Mouse (Mus musculus) intestine, embryonic 14.5 days (tissue): Measurements from ENCODE around the gene Lamtor3. TPM values are rescaled to one million over a fixed set of nuclear protein-coding genes. Genes with fewer than 3 reads are reported as not detected.
"Not testable (repeated sequence)": the region's sequence is repeated elsewhere in the genome, so short reads cannot be mapped to it uniquely, and the experiment has no call there.

Experiments used
- ATAC-seq: fragments of 200-750 bp; cut with Nextera tagmentation; replicated peaks from 2 replicates; pipeline ENCODE4 v1.8.0; 2017; ENCODE audit warnings: low read depth, moderate number of reproducible peaks, moderate TSS enrichment, moderate library complexity; ENCODE audit not compliant: low FRiP score, low TSS enrichment
- DNase-seq: peaks from one replicate; pipeline ENCODE4 v3.0.0-alpha.2; 2018; ENCODE audit warnings: low spot score
- H3K27ac ChIP-seq: fragments of 300-500 bp; sonication (generic); 2 replicates; pipeline ENCODE4 v1.5.1; 2014; ENCODE audit warnings: low read depth, mild to moderate bottlenecking, control low read depth
- H3K27me3 ChIP-seq: fragments of 300-500 bp; sonication (generic); replicated peaks from 2 replicates; pipeline ENCODE4 v1.6.1; 2014; ENCODE audit warnings: low read length, control low read depth; ENCODE audit not compliant: control insufficient read depth, insufficient read depth
- H3K36me3 ChIP-seq: fragments of 300-500 bp; sonication (generic); 2 replicates; pipeline ENCODE4 v1.6.1; 2014; ENCODE audit warnings: low read length, control low read depth; ENCODE audit not compliant: control insufficient read depth, insufficient read depth
- H3K4me1 ChIP-seq: fragments of 300-500 bp; sonication (generic); replicated peaks from 2 replicates; pipeline ENCODE4 v1.6.1; 2014; ENCODE audit warnings: low read length, control low read depth, mixed read lengths; ENCODE audit not compliant: control insufficient read depth, insufficient read depth
- H3K4me2 ChIP-seq: fragments of 300-500 bp; sonication (generic); 2 replicates; pipeline ENCODE4 v1.6.1; 2014; ENCODE audit warnings: low read length
- H3K4me3 ChIP-seq: fragments of 300-500 bp; sonication (generic); 2 replicates; pipeline ENCODE4 v1.5.1; 2014; ENCODE audit warnings: low read depth, low read length, control low read depth, mixed read lengths
- H3K9ac ChIP-seq: fragments of 300-500 bp; sonication (generic); 2 replicates; pipeline ENCODE4 v1.6.1; 2014; ENCODE audit warnings: mild to moderate bottlenecking, low read length
- H3K9me3 ChIP-seq: fragments of 300-500 bp; sonication (generic); 2 replicates; pipeline ENCODE4 v1.6.1; 2016; ENCODE audit warnings: low read length, control low read depth; ENCODE audit not compliant: control insufficient read depth
- WGBS: fragments of 180-500 bp; shearing (Covaris S2); extraction: QIAGEN DNeasy Blood & Tissue Kit; methylation state at CpG from one replicate; pipeline ENCODE4 v1.1.7; 2014; 5-methylcytosine and 5-hydroxymethylcytosine counted together
- polyA plus RNA-seq: library from polyadenylated mRNA; unstranded; fragments of >200 nt; fragmentation: Nextera tagmentation; extraction: Ambion mirVana; gene quantifications from 2 replicates; pipeline ENCODE4 v1.2.1, GENCODE M21; 2014

Lamtor3 gene
- polyA plus RNA-seq, 1 experiment from 2014 or later, result 110 TPM

DNA sequence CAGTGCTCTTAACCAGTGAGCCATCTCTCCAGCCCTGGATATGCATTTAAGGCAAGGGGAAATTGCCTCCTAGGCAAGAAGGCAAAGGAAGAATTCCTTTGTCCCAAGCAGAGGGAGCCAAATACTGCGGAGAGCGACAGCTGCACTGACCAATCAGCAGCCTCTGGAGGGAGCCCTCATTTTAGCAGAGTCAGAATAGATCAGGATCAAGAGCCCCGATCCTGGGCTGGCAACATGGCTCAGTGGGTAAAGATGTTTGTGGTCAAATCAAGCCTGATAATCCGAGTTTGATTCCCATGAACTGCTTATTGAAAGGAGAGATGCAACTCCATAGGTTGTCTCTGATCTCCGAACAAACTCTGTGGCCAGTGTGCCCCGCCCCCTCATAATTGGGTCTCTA is 20.3 kb downstream of the Lamtor3 start:
- H3K9me3 ChIP-seq, result no peaks in the 10 kb centered on the region
- no peak overlapping the region for H3K27ac ChIP-seq
- H3K27me3 ChIP-seq, result no peaks in the 10 kb centered on the region
- 49% methylated on average over 6 of the region's 6 CpGs for WGBS
- H3K36me3 ChIP-seq, result no peaks in the 10 kb centered on the region
- H3K4me2 ChIP-seq, result peak overlapping the region; percentile 30; the same call in 1 of the 2 replicates
- H3K4me1 ChIP-seq, result no peaks in the 10 kb centered on the region
- no peak overlapping the region for H3K9ac ChIP-seq
- ATAC-seq (0 out of 2 replicates have a peak, but pooled peaks have one; percentile 37), DNase-seq (peak; percentile 63)
- H3K4me3 ChIP-seq, result no peak overlapping the region

- H3K27ac ChIP-seq, result no peak overlapping the region
- no peak overlapping the region for H3K9ac ChIP-seq
- no peak for DNase-seq
- no peak overlapping the region for H3K4me2 ChIP-seq
- WGBS, result 67% methylated on average over 4 of the region's 4 CpGs
- no peaks in the 10 kb centered on the region for H3K9me3 ChIP-seq
- H3K4me3 ChIP-seq, result no peak overlapping the region
- no peaks in the 10 kb centered on the region for H3K27me3 ChIP-seq
- no peaks in the 10 kb centered on the region for H3K36me3 ChIP-seq
- H3K4me1 ChIP-seq, result no peaks in the 10 kb centered on the region
- no peak for ATAC-seq
Observed at GRCm38 (mm10) chr3:137940757-137941156, 22.5 kb downstream of the Lamtor3 start.

DNA sequence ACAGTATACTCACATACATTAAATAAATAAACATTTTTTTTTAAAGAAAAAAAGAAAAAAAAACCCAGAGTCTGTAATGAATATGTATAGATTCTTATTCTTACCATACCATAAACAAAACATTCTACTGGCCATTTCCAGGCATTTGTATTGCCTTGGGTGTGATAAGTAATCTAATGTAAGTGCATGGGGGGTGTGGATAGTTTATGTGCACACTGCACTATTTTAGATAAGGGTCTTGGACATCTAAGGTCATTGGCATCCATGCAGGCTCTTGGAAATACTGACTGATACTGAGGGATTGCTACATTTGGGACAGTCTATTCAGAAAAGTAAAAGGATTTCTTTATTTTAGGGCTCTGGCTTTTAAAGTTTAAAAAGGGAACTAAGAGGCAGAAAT is 23.2 kb downstream of the Lamtor3 start:
- H3K4me1 ChIP-seq, result no peaks in the 10 kb centered on the region
- no peak overlapping the region for H3K9ac ChIP-seq
- H3K4me3 ChIP-seq, result no peak overlapping the region
- H3K4me2 ChIP-seq, result no peak overlapping the region
- no peaks in the 10 kb centered on the region for H3K36me3 ChIP-seq
- DNase-seq (no peak), ATAC-seq (no peak)
- no peaks in the 10 kb centered on the region for H3K9me3 ChIP-seq
- H3K27me3 ChIP-seq, result no peaks in the 10 kb centered on the region
- H3K27ac ChIP-seq, result no peak overlapping the region

GRCm38 (mm10) chr3:137942098-137942622 is 23.9 kb downstream of the Lamtor3 start:
- H3K27ac ChIP-seq, result no peak overlapping the region
- 86% methylated on average over 12 of the region's 12 CpGs for WGBS

GRCm38 (mm10) chr3:137943737-137944154 is 25.4 kb downstream of the Lamtor3 start:
- no peak for ATAC-seq
- 84% methylated on average over 6 of the region's 6 CpGs for WGBS

More at GRCm38 (mm10) chr3:137942098-137942622, 23.9 kb downstream of the Lamtor3 start:
- no peak for DNase-seq
- H3K4me3 ChIP-seq, result no peak overlapping the region
- H3K4me2 ChIP-seq, result no peak overlapping the region
- H3K36me3 ChIP-seq, result no peaks in the 10 kb centered on the region
- no peaks in the 10 kb centered on the region for H3K27me3 ChIP-seq
- H3K9me3 ChIP-seq, result no peaks in the 10 kb centered on the region
- no peaks in the 10 kb centered on the region for H3K4me1 ChIP-seq
- no peak overlapping the region for H3K9ac ChIP-seq
- no peak for ATAC-seq

GRCm38 (mm10) chr3:137946827-137947226 is 28.5 kb downstream of the Lamtor3 start:
- peaks cover 2% of the 10 kb centered on the region; the same call in 1 of the 2 replicates for H3K4me1 ChIP-seq
- DNase-seq (no peak), ATAC-seq (no peak)
- no peaks in the 10 kb centered on the region for H3K36me3 ChIP-seq
- no peak overlapping the region for H3K9ac ChIP-seq
- H3K27me3 ChIP-seq, result no peaks in the 10 kb centered on the region
- H3K4me3 ChIP-seq, result no peak overlapping the region
- H3K27ac ChIP-seq, result no peak overlapping the region
- no peaks in the 10 kb centered on the region for H3K9me3 ChIP-seq
- WGBS, result 83% methylated on average over 3 of the region's 3 CpGs
- no peak overlapping the region for H3K4me2 ChIP-seq

More at GRCm38 (mm10) chr3:137943737-137944154, 25.4 kb downstream of the Lamtor3 start:
- DNase-seq, result no peak
- Histone ChIP-seq H3K4me1 (no peaks in the 10 kb centered on the region), H3K9ac (no peak overlapping the region), H3K36me3 (no peaks in the 10 kb centered on the region), H3K4me3 (no peak overlapping the region), H3K27ac (no peak overlapping the region), H3K27me3 (no peaks in the 10 kb centered on the region), H3K4me2 (no peak overlapping the region), H3K9me3 (no peaks in the 10 kb centered on the region)

DNA sequence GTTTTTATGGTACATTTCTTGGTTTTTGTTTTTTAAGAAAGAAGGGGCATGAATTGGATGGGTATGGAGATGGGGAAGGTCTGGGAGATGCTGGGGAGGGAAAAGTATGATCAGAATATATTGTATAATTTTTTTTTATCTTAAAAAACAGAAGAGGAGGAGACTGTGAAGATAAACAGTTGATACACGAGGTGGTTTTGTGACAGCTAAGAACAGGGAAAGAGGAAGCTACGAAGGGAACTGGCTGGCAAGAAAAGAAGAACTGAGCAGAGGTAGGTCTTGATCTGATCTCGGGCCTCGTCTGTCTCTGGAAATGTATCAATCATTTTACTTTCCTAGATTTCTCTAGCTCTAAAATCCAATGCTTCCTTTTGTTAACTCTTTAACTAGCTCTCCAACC is 29.2 kb downstream of the Lamtor3 start:
- WGBS, result 73% methylated on average over 4 of the region's 4 CpGs
- DNase-seq (no peak), ATAC-seq (no peak)
- Histone ChIP-seq H3K9ac (no peak overlapping the region), H3K9me3 (no peaks in the 10 kb centered on the region), H3K27ac (no peak overlapping the region), H3K4me2 (no peak overlapping the region), H3K27me3 (no peaks in the 10 kb centered on the region), H3K4me1 (peaks cover 6% of the 10 kb centered on the region; the same call in 1 of the 2 replicates), H3K4me3 (no peak overlapping the region), H3K36me3 (no peaks in the 10 kb centered on the region)

DNA sequence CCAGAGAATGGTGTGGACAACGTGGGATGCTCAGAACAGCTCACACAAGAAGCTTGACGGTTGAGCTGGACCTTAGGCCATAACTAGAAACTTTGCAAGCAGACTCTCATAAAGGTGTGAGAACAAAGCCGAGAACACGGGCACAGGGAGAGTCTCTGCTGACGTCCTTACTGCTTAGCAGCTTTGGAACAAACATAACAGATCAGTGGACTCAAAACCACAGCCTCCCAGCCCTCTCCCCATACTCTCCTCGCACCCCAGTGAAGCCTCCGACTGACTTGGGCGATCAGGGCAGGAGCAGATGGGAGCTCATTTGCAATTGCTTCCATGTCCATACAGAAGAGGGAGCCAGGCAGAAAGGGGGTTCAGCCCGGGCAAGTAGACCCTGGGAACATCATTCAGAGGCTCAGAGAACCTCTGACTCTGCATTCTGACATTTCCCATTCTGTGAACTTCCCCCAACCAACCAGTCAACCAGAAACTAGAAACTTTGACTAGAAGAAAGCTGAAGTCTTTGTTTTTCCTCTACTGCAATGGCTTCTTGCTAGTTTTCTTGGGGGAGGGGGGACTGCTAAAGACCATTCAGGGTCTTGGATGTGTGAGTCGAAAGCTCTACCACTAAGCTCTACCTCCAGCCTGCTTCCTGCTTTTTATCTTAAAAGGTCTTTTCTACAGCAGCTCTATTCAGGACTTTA is 32.0 kb downstream of the Lamtor3 start:
- no peak overlapping the region for H3K4me2 ChIP-seq
- H3K27me3 ChIP-seq, result no peaks in the 10 kb centered on the region
- no peak overlapping the region for H3K27ac ChIP-seq
- ATAC-seq (no peak), DNase-seq (no peak)
- H3K36me3 ChIP-seq, result no peaks in the 10 kb centered on the region
- 77% methylated on average over 10 of the region's 10 CpGs for WGBS
- peaks cover 15% of the 10 kb centered on the region; the same call in 1 of the 2 replicates for H3K4me1 ChIP-seq
- H3K9me3 ChIP-seq, result no peaks in the 10 kb centered on the region
- H3K4me3 ChIP-seq, result no peak overlapping the region
- H3K9ac ChIP-seq, result no peak overlapping the region

DNA sequence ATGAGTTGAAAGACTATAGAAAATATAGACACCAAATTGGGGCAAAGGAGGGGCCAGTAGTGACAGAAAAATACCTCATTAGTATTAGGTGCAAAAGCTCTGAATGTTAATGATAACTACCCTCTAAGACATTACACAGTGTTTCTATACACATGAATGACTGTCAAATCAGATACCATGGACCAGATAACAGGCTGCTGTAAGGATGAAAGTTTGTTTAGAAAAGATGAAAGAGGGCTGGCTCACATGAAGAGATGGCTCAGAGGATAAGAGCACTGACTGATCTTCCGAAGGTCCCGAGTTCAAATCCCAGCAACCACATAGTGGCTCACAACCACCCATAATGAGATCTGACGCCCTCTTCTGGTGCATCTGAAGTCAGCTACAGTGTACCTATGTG is 33.0 kb downstream of the Lamtor3 start:
- H3K9ac ChIP-seq, H3K36me3 ChIP-seq, H3K27ac ChIP-seq, DNase-seq, ATAC-seq, H3K27me3 ChIP-seq, H3K4me3 ChIP-seq, H3K9me3 ChIP-seq, H3K4me2 ChIP-seq: not testable (repeated sequence)
- 85% methylated on average over 3 of the region's 3 CpGs for WGBS
- peaks cover 19% of the 10 kb centered on the region; the same call in 1 of the 2 replicates for H3K4me1 ChIP-seq
